Mouse (Mus musculus): Measurements from ENCODE around the gene Klc1.

Gene Klc1

GRCm38 (mm10) chr12:111812611-111813010 is 54.0 kb downstream of the Klc1 start:
- in situ Hi-C loops (cut with MboI, MseI) = loop anchor here (5.0 to 25.0 kb wide), 2 partner anchors 155 to 1275 kb away; partner anchors contain the start of genes Atp5mpl (in 1 of the 2) and Mta1 (in 1 of the 2)

GRCm38 (mm10) chr12:111813111-111813765 is 54.6 kb downstream of the Klc1 start:
- in situ Hi-C loops (cut with MboI, MseI) = loop anchor here (5.0 to 25.0 kb wide), 2 partner anchors 154 to 1274 kb away; partner anchors contain the start of genes Atp5mpl (in 1 of the 2) and Mta1 (in 1 of the 2)

DNA sequence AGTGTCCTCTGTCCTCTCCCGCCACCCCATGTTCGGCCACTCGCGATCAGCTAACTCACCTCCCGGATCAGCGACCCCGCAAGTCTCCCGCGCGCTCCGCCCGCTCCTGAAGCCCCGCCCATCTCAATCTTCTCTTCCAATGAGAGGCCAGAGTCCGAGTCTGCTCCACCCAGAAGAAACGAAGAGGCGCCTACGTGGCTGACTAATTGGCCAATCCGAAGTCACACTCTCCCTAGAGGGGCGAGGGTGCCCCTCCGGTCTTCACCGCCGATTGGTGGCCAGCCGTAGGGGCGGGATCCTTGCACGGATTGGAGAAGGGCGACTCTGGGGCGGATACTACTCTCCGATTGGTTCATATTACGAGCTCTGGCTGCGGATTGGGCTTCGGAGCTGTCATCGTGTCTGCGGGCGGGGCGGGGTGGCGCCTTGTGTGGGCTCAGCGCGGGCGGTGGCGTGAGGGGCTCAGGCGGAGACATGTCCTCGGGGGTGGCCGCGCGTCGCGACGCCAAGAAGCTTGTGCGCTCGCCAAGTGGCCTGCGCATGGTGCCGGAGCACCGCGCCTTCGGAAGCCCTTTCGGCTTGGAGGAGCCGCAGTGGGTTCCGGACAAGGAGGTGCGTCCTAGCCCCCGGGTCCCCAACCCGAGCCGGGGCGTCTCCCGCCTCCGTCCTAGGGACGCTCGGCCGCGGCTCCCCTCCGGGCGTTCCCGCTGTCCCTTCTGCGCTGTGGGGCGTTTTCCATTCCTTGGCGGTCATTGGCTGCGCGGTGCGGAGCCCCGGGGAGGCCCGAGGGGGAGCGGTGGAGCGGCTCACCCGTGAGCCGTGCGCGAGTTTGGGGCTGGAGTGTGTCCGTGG is 55.3 kb downstream of the Klc1 start, which contains the start of the genes Xrcc3 and Zfyve21:
Xrcc3 (minus strand) TSS at position 108 of the 852 bp plus-strand sequence.
Zfyve21 (plus strand) TSS at position 405 of the 852 bp plus-strand sequence.
- in situ Hi-C loops (cut with MboI, MseI) = loop anchor here (5.0 to 25.0 kb wide), 2 partner anchors 153 to 1273 kb away; partner anchors contain the start of genes Atp5mpl (in 1 of the 2) and Mta1 (in 1 of the 2)

DNA sequence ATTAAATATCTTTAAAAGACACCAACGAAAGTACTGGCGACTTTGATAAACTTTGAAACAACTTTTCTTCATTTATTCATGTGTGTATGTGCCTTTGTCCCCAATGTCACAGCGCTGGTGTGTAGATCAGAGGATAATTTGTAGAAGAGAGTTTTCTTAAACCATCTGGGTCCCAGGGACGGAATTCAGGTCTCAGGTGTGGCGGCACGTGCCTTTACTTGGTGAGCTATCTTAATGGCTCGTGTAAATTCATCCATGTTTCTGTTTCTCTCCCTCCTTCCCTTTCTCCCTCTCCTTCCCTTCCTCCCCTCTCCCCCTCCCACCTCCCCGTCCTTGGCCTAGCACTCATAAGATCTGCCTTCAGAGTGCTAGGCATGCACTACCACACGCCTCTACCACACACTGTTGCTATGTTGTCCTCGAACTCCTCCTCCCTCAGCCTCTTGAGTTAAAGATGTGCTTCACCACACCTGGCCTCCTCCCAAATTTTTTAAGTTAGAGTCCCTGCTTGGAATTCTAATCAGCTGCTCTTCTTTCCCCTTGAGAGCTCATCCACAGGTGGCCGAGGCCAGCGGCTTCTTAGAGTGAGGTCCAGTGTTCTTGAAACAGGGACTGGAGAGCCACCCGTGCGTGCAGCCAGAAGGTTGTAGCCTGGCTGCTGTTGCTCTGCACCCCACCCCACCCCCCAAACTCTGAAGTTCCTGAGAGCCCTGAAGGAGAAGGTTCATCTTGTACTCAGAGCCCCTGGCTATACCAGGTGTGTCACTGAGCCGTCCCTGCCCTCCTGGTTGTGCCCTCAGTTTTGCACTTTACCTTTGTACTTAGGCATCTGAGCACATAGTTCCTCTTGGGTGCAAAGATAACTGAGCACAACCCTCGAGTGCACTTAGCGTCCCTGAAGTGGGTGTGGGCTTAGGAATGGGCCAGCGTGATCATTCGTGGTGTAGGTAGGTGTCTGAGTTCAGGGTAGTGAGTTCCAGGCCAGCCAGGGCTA is 56.4 kb downstream of the Klc1 start:
- in situ Hi-C loops (cut with MboI, MseI) = loop anchor here (5.0 to 25.0 kb wide), 2 partner anchors 152 to 1272 kb away; partner anchors contain the start of genes Atp5mpl (in 1 of the 2) and Mta1 (in 1 of the 2)

DNA sequence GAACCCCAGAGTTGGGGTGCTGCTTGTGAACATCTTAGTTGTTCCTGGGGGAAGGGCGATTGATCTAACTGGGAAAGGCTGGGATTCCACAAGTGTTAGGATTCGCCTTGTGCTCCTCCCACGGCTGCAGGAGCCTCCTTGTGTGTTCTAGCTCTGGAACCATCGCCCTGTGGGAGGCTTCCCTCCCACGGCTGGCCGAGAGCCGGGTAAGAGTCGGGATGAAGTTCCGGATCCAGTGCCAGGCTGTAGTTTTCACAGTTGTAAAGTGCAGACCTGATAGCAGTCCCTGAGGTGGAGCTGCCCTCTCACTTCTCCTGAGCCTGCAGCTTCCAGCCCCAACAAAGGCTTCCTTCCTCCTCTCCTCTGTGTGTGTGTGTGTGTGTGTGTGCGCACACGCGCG is 57.9 kb downstream of the Klc1 start:
- in situ Hi-C loops (cut with MboI, MseI) = loop anchor here in 1 of 2 experiments (25.0 kb wide), 1 partner anchor 1271 kb away; the partner anchor contains the start of gene Mta1

DNA sequence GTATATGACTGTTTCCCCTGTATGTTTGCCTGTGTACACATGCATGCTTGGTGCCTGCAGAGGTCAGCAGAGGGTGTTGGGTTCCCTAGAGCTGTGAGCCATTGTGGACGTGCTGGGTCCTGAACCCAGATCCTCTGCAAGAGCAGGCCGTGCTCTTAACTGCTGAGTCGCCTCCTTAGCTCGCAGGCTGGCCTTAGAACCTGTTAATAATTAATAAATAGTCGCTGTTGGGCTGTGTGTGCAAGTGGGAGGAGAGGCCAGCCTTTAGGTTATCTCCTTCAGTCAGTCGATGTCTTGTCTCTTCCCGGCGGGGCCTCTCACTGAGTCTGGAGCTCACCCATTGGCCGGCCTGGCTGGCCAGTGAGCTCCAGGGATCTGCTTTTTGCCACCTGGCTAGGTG is 58.3 kb downstream of the Klc1 start:
- in situ Hi-C loops (cut with MboI, MseI) = loop anchor here in 1 of 2 experiments (25.0 kb wide), 1 partner anchor 1270 kb away; the partner anchor contains the start of gene Mta1

- in situ Hi-C loops (cut with MboI, MseI) = loop anchor here in 1 of 2 experiments (25.0 kb wide), 1 partner anchor 1269 kb away; the partner anchor contains the start of gene Mta1
Measured at GRCm38 (mm10) chr12:111817991-111818390, 59.3 kb downstream of the Klc1 start.

GRCm38 (mm10) chr12:111819936-111820335 is 61.3 kb downstream of the Klc1 start:
- in situ Hi-C loops (cut with MboI, MseI) = loop anchor here in 1 of 2 experiments (25.0 kb wide), 1 partner anchor 1267 kb away; the partner anchor contains the start of gene Mta1

DNA sequence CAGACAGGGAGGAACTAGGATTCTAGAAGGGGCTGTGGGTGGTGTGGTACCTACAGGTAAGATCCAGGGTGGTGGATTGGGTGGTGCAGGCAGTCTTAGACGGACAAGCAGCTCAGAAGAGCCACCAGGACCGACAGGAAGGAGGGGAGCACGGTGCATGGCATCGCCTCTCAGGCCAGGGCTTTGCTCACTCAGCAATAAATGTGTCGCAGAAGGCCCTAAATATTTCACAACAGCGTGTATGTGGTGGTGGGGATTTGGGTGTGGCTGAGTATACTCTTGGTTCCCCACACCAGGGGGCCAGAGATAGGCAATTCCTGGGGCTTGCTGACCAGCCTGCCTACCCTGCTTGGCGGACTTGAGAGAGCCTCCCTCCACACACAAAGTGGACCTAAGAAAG is 62.1 kb downstream of the Klc1 start:
- in situ Hi-C loops (cut with MboI, MseI) = loop anchor here in 1 of 2 experiments (25.0 kb wide), 1 partner anchor 1267 kb away; the partner anchor contains the start of gene Mta1

GRCm38 (mm10) chr12:111821931-111822330 is 63.3 kb downstream of the Klc1 start:
- in situ Hi-C loops (cut with MboI, MseI) = loop anchor here in 1 of 2 experiments (25.0 kb wide), 1 partner anchor 1265 kb away; the partner anchor contains the start of gene Mta1

DNA sequence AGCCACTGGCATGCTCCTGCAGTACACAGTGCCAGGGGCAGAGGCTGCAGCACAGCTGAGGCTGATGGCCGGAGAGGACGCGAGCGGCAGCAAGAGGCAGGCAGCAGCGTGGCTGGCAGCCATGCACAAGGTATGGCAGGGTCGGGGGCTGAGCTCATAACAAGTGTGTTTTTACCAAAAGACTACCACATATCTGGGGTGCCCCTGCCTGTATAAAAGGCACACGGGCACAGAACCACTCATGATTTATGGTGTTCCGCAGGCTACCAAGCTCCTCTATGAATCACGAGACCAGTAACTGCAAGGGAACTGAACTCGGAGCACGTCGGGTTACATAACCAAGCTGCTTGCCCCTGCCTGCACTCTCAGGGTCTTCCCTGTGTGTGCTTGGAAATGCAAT is 68.9 kb downstream of the Klc1 start:
- in situ Hi-C loops (cut with MboI, MseI) = no loop called here

- in situ Hi-C loops (cut with MboI, MseI) = no loop called here
Measured at GRCm38 (mm10) chr12:111829447-111829846, 70.8 kb downstream of the Klc1 start.

DNA sequence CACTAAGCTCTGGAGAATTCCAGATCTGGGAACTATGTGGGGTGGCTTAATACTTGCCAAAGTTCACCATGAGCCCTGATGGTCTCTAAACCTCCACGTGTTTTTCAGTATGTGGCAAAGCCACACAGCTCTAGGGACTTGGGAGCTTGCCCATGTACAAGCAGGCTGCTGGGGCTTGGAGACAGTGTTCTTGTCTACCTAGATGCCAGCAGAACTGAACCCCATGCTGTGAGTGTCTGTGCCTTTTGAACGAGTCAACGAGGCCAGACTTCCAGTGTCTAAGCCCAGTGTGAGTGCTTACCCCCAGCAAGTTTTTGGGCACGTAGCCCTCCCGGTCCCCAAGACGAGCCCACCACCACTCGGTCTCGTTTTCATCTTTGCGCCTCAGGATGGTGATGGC is 71.3 kb downstream of the Klc1 start:
- in situ Hi-C loops (cut with MboI, MseI) = loop anchor here in 1 of 2 experiments (10.0 kb wide), 1 partner anchor 715 kb away; no protein-coding TSS in a partner anchor

GRCm38 (mm10) chr12:111830375-111830774 is 71.7 kb downstream of the Klc1 start:
- in situ Hi-C loops (cut with MboI, MseI) = loop anchor here in 1 of 2 experiments (10.0 kb wide), 1 partner anchor 714 kb away; no protein-coding TSS in a partner anchor

DNA sequence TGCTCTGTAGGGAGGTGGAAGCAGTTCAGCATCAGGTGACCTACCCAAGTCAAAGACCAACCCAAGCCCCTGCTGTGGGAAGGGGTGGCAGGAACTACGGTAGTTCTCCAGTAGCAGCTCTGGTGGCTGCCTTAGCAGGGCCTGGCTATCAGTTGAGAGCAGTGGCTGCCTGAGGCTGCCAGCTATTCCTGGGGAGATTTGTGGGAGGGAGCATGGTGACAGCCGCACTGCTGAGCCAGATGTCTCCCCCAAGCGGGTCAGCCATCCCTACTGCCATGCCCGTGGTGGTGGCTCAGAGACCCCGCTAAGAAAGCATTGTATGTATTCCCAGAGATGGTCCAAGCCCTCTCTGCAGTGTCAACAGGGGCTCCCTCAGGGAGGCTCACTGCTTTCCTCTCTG is 74.0 kb downstream of the Klc1 start:
- in situ Hi-C loops (cut with MboI, MseI) = loop anchor here in 1 of 2 experiments (10.0 kb wide), 1 partner anchor 712 kb away; no protein-coding TSS in a partner anchor

GRCm38 (mm10) chr12:111833457-111833856 is 74.8 kb downstream of the Klc1 start:
- in situ Hi-C loops (cut with MboI, MseI) = loop anchor here in 1 of 2 experiments (10.0 kb wide), 1 partner anchor 711 kb away; no protein-coding TSS in a partner anchor

DNA sequence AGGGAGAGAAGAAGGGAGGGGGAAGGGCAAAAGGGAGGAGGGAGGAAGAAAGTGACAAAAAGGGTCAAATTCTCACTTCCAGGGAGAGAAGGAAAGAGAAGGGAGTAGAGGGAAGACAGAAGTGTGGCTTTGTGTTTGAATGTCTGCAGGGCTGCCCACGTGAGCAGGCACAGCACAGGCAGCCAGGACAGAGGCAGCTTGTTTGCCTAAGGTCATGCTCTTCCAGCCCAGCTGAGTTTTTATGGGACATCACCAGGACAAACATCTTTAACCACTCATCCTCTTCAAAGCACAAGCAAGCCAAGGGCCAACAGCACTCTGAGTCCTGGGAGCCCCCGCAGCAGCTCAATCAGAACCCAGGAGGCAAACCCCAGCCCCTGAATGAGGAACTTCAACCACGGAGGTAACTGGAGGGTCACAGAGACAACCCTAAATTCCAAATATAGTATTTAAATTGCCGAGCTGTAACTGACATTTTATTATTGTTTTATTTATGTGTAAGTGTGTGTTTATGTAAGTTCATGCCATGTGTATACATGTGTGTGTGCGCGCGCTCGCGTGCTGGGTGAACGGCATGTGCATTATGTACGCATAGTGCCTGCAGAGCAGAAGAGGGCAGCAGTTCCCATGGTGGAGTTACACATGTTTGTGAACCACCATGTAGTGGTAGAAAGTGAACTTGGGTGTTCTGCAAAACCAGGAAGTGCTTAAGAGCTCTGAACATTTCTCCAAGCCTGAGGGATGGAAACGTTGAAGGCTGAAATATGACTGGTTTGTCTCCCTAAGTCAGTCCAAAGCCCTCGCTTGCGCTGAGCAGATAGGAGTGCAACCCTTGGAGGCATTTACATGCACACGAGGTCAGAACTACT is 84.2 kb downstream of the Klc1 start:
- in situ Hi-C loops (cut with MboI, MseI) = no loop called here

DNA sequence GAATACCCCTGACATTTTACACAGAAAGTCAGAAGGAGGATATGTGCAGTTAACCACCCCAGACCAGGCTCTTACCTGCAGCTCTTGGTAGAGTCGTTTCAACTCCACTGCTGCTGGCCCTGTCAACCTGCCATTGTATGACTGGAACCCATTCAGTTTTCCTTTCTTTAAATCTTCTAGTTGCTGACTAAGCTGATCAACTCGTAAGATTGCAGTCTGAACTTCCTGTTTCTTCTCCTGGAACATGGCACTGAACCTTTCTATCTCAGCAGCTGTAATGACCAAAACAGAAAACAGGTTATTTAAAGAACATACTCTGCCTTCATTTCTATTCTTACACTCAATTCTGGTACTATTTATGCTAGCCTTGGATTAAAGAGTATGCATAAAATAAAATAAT is 84.8 kb downstream of the Klc1 start:
- in situ Hi-C loops (cut with MboI, MseI) = no loop called here

DNA sequence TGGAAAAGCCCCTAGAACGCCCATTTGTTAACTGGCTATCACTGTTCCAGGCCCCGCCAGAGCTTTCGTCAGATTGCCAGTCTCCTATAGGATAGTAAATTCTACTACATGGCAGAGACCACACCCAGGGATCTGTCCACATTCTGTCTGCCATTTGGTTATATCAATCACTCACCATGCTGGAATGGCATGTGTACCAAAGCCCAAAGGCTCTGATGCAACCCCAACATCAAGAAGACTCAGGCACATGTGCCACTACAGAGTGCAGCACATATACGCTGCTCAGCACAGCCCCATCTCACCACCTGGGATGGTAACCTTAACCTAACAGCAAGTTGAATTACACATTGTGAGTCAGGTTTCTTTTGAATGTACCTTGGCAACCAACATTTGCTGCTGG is 87.3 kb downstream of the Klc1 start:
- in situ Hi-C loops (cut with MboI, MseI) = no loop called here
